Mouse (Mus musculus) midbrain, embryonic 12.5 days (tissue): ENCODE results near the gene Zfp511. TPM values are rescaled to one million over a fixed set of nuclear protein-coding genes. Genes with fewer than 3 reads are reported as not detected.
A peak's percentile ranks its signal among the peaks of the same experiment; 100 is the strongest.

Experiments
- ATAC-seq: fragments of 200-750 bp; cut with Nextera tagmentation; 2 replicates; pipeline ENCODE4 v1.8.0; 2017; ENCODE audit warnings: low read depth, moderate TSS enrichment, moderate library complexity; ENCODE audit not compliant: low FRiP score
- H3K27ac ChIP-seq: fragments of 300-500 bp; sonication (generic); replicated peaks from 2 replicates; pipeline ENCODE4 v1.5.1; 2016; ENCODE audit warnings: mild to moderate bottlenecking
- H3K27me3 ChIP-seq: fragments of 300-500 bp; sonication (generic); 2 replicates; pipeline ENCODE4 v1.6.1; 2016; ENCODE audit warnings: mild to moderate bottlenecking
- H3K36me3 ChIP-seq: fragments of 300-500 bp; sonication (generic); 2 replicates; pipeline ENCODE4 v1.6.1; 2016
- H3K4me1 ChIP-seq: fragments of 300-500 bp; sonication (generic); 2 replicates; pipeline ENCODE4 v1.6.1; 2016
- H3K4me2 ChIP-seq: fragments of 300-500 bp; sonication (generic); replicated peaks from 2 replicates; pipeline ENCODE4 v1.6.1; 2016; ENCODE audit warnings: mild to moderate bottlenecking, moderate library complexity
- H3K4me3 ChIP-seq: fragments of 300-500 bp; sonication (generic); 2 replicates; pipeline ENCODE4 v1.5.1; 2016; ENCODE audit warnings: mild to moderate bottlenecking
- H3K9ac ChIP-seq: fragments of 300-500 bp; sonication (generic); replicated peaks from 2 replicates; pipeline ENCODE4 v1.6.1; 2016; ENCODE audit warnings: mild to moderate bottlenecking, moderate library complexity
- H3K9me3 ChIP-seq: fragments of 300-500 bp; sonication (generic); 2 replicates; pipeline ENCODE4 v1.6.1; 2016; ENCODE audit warnings: mild to moderate bottlenecking
- WGBS: fragments of 180-500 bp; shearing (Covaris S2); methylation state at CpG from one replicate; pipeline ENCODE4 v1.1.7; 2016; 5-methylcytosine and 5-hydroxymethylcytosine counted together
- polyA plus RNA-seq: library from polyadenylated mRNA; unstranded; fragments of >200 nt; fragmentation: Nextera tagmentation; extraction: Ambion mirVana; gene quantifications from 2 replicates; pipeline ENCODE4 v1.2.1, GENCODE M21; 2016

Zfp511 gene
- polyA plus RNA-seq, 1 experiment from 2014 or later = 45.2 TPM

- H3K27me3 ChIP-seq = no peaks in the 10 kb centered on the region
- ATAC-seq = no peak
- no peaks in the 10 kb centered on the region for H3K9me3 ChIP-seq
- no peak overlapping the region for H3K4me3 ChIP-seq
- H3K27ac ChIP-seq = no peak overlapping the region
- peaks cover 61% of the 10 kb centered on the region for H3K36me3 ChIP-seq
- no peak overlapping the region for H3K9ac ChIP-seq
- no peaks in the 10 kb centered on the region for H3K4me1 ChIP-seq
- H3K4me2 ChIP-seq = no peak overlapping the region
- 95% methylated on average over 9 of the region's 9 CpGs for WGBS
These were observed 28.4 kb upstream of the Zfp511 start for GRCm38 (mm10) chr7:140007781-140008180.

- H3K9ac ChIP-seq = no peak overlapping the region
- H3K4me2 ChIP-seq = no peak overlapping the region
- no peak overlapping the region for H3K27ac ChIP-seq
- peaks cover 37% of the 10 kb centered on the region for H3K36me3 ChIP-seq
- H3K9me3 ChIP-seq = no peaks in the 10 kb centered on the region
- no peaks in the 10 kb centered on the region for H3K4me1 ChIP-seq
- no peak overlapping the region for H3K4me3 ChIP-seq
- no peak for ATAC-seq
- 94% methylated on average over 17 of the region's 17 CpGs for WGBS
- no peaks in the 10 kb centered on the region for H3K27me3 ChIP-seq
These were observed 24.9 kb upstream of the Zfp511 start for GRCm38 (mm10) chr7:140011336-140011735.

- 94% methylated on average over 12 of the region's 12 CpGs for WGBS
- Histone ChIP-seq H3K36me3 (peaks cover 56% of the 10 kb centered on the region), H3K27me3 (no peaks in the 10 kb centered on the region), H3K4me2 (no peak overlapping the region), H3K9ac (no peak overlapping the region), H3K9me3 (no peaks in the 10 kb centered on the region), H3K27ac (no peak overlapping the region), H3K4me3 (no peak overlapping the region), H3K4me1 (peaks cover 15% of the 10 kb centered on the region)
- no peak for ATAC-seq
These were observed 4.4 kb upstream of the Zfp511 start for GRCm38 (mm10) chr7:140031771-140032170.

- H3K9ac ChIP-seq = no peak overlapping the region
- peaks cover 2% of the 10 kb centered on the region for H3K27me3 ChIP-seq
- WGBS = 95% methylated on average over 10 of the region's 10 CpGs
- H3K9me3 ChIP-seq = no peaks in the 10 kb centered on the region
- H3K36me3 ChIP-seq = peaks cover 56% of the 10 kb centered on the region
- no peak overlapping the region for H3K27ac ChIP-seq
- no peak for ATAC-seq
- H3K4me1 ChIP-seq = peaks cover 21% of the 10 kb centered on the region
- H3K4me3 ChIP-seq = no peak overlapping the region
- H3K4me2 ChIP-seq = no peak overlapping the region
These were observed 3.8 kb upstream of the Zfp511 start for GRCm38 (mm10) chr7:140032366-140032765.

- H3K27me3 ChIP-seq = peaks cover 7% of the 10 kb centered on the region
- 91% methylated on average over 9 of the region's 9 CpGs for WGBS
- H3K4me2 ChIP-seq = no peak overlapping the region
- H3K27ac ChIP-seq = no peak overlapping the region
- no peak overlapping the region for H3K4me3 ChIP-seq
- no peak overlapping the region for H3K9ac ChIP-seq
- H3K4me1 ChIP-seq = peaks cover 24% of the 10 kb centered on the region
- H3K9me3 ChIP-seq = no peaks in the 10 kb centered on the region
- H3K36me3 ChIP-seq = peaks cover 50% of the 10 kb centered on the region
- ATAC-seq = no peak
These were observed 2.8 kb upstream of the Zfp511 start for GRCm38 (mm10) chr7:140033386-140033785.

GRCm38 (mm10) chr7:140035456-140035855, 735 bp upstream of the Zfp511 start:
- Histone ChIP-seq H3K4me3 (peak overlapping the region; percentile 91), H3K27ac (peak overlapping the region; percentile 86; the same call in 1 of the 2 replicates), H3K4me2 (peak overlapping the region; percentile 88), H3K4me1 (peaks cover 24% of the 10 kb centered on the region), H3K27me3 (peaks cover 10% of the 10 kb centered on the region), H3K36me3 (peaks cover 42% of the 10 kb centered on the region), H3K9ac (peak overlapping the region; percentile 85), H3K9me3 (no peaks in the 10 kb centered on the region)
- no peak for ATAC-seq
- WGBS = 24% methylated on average over 7 of the region's 7 CpGs

GRCm38 (mm10) chr7:140037171-140037555, 972 bp downstream of the Zfp511 start:
- WGBS = 50% methylated on average over 3 of the region's 3 CpGs
- Histone ChIP-seq H3K4me1 (peaks cover 24% of the 10 kb centered on the region), H3K9me3 (no peaks in the 10 kb centered on the region), H3K9ac (peak overlapping the region; percentile 85), H3K36me3 (peaks cover 32% of the 10 kb centered on the region), H3K4me2 (peak overlapping the region; percentile 88), H3K27me3 (peaks cover 14% of the 10 kb centered on the region), H3K27ac (no peak overlapping the region), H3K4me3 (peak overlapping the region; percentile 91)
- ATAC-seq = no peak

- H3K4me1 ChIP-seq = peaks cover 3% of the 10 kb centered on the region
- no peak overlapping the region for H3K4me2 ChIP-seq
- H3K9ac ChIP-seq = no peak overlapping the region
- peaks cover 60% of the 10 kb centered on the region for H3K27me3 ChIP-seq
- H3K36me3 ChIP-seq = peaks cover 18% of the 10 kb centered on the region
- WGBS = 70% methylated on average over 3 of the region's 3 CpGs
- H3K9me3 ChIP-seq = no peaks in the 10 kb centered on the region
- no peak overlapping the region for H3K4me3 ChIP-seq
- no peak for ATAC-seq
- H3K27ac ChIP-seq = no peak overlapping the region
These were observed 6.5 kb downstream of the Zfp511 start for GRCm38 (mm10) chr7:140042728-140043127.

- no peak overlapping the region for H3K9ac ChIP-seq
- H3K4me3 ChIP-seq = no peak overlapping the region
- no peak overlapping the region for H3K27ac ChIP-seq
- ATAC-seq = no peak
- H3K9me3 ChIP-seq = no peaks in the 10 kb centered on the region
- H3K36me3 ChIP-seq = peaks cover 6% of the 10 kb centered on the region
- WGBS = 75% methylated on average over 4 of the region's 4 CpGs
- H3K27me3 ChIP-seq = peaks cover 83% of the 10 kb centered on the region
- H3K4me1 ChIP-seq = peaks cover 24% of the 10 kb centered on the region
- H3K4me2 ChIP-seq = no peak overlapping the region
These were observed 9.4 kb downstream of the Zfp511 start for GRCm38 (mm10) chr7:140045546-140045945.

- no peak overlapping the region for H3K9ac ChIP-seq
- ATAC-seq = no peak
- no peaks in the 10 kb centered on the region for H3K9me3 ChIP-seq
- H3K36me3 ChIP-seq = no peaks in the 10 kb centered on the region
- no peak overlapping the region for H3K27ac ChIP-seq
- H3K4me3 ChIP-seq = peak overlapping the region; percentile 34
- H3K27me3 ChIP-seq = peaks cover 97% of the 10 kb centered on the region
- H3K4me2 ChIP-seq = peak overlapping the region; percentile 51
- under 1% methylated on average over 33 of the region's 33 CpGs for WGBS
- peaks cover 24% of the 10 kb centered on the region for H3K4me1 ChIP-seq
These were observed 11.7 kb downstream of the Zfp511 start for GRCm38 (mm10) chr7:140047811-140048311.

- no peak within 1 kb of the TSS for H3K27ac ChIP-seq
- peaks cover 24% of the 10 kb centered on the region for H3K4me1 ChIP-seq
These were observed 12.3 kb downstream of the Zfp511 start, which contains the start of gene Msx3 for GRCm38 (mm10) chr7:140048361-140049114. Gene Msx3, minus strand, starts transcription at chr7:140049089.

GRCm38 (mm10) chr7:140049115-140049689, 13.0 kb downstream of the Zfp511 start:
- under 1% methylated on average over 34 of the region's 34 CpGs for WGBS
- no peaks in the 10 kb centered on the region for H3K9me3 ChIP-seq
- no peak overlapping the region for H3K9ac ChIP-seq
- ATAC-seq = peak; percentile 63
- peaks cover 24% of the 10 kb centered on the region for H3K4me1 ChIP-seq
- H3K27me3 ChIP-seq = peaks cover 99% of the 10 kb centered on the region
- no peak overlapping the region for H3K27ac ChIP-seq
- peak overlapping the region; percentile 34 for H3K4me3 ChIP-seq
- peak overlapping the region; percentile 51 for H3K4me2 ChIP-seq
- H3K36me3 ChIP-seq = no peaks in the 10 kb centered on the region

More at GRCm38 (mm10) chr7:140048361-140049114, 12.3 kb downstream of the Zfp511 start, which contains the start of gene Msx3:
- Histone ChIP-seq H3K27me3 (peaks cover 98% of the 10 kb centered on the region), H3K4me3 (peak within 1 kb of the TSS; percentile 34), H3K4me2 (peak within 1 kb of the TSS; percentile 51), H3K9ac (no peak within 1 kb of the TSS), H3K36me3 (no peaks in the 10 kb centered on the region), H3K9me3 (no peaks in the 10 kb centered on the region)
- WGBS = under 1% methylated on average over 56 of the region's 56 CpGs
- ATAC-seq = peak; percentile 65
